Mouse (Mus musculus) heart, postnatal 0 days (tissue): ENCODE data around the gene Gm17428. TPM values are rescaled to one million over a fixed set of nuclear protein-coding genes. Genes with fewer than 3 reads are reported as not detected.

Experiments
- ATAC-seq: fragments of 200-750 bp; cut with Nextera tagmentation; 2 replicates; pipeline ENCODE4 v1.8.0; 2017; ENCODE audit warnings: low read depth, moderate number of reproducible peaks, moderate library complexity; ENCODE audit not compliant: insufficient read depth
- DNase-seq: peaks from one replicate; pipeline ENCODE4 v3.0.0-alpha.2; 2016; ENCODE audit warnings: low spot score
- H3K27ac ChIP-seq: fragments of 300-500 bp; sonication (generic); 2 replicates; pipeline ENCODE4 v1.5.1; 2014; ENCODE audit warnings: low read depth, mild to moderate bottlenecking
- H3K27me3 ChIP-seq: fragments of 300-500 bp; sonication (generic); 2 replicates; pipeline ENCODE4 v1.6.1; 2014; ENCODE audit warnings: low read length, mixed read lengths; ENCODE audit not compliant: control insufficient read depth, insufficient read depth
- H3K36me3 ChIP-seq: fragments of 300-500 bp; sonication (generic); replicated peaks from 2 replicates; pipeline ENCODE4 v1.6.1; 2014; ENCODE audit warnings: low read length, mixed read lengths; ENCODE audit not compliant: control insufficient read depth, insufficient read depth
- H3K4me1 ChIP-seq: fragments of 300-500 bp; sonication (generic); 2 replicates; pipeline ENCODE4 v1.6.1; 2014; ENCODE audit warnings: antibody characterized with exemption; ENCODE audit not compliant: control insufficient read depth, insufficient read depth
- H3K4me2 ChIP-seq: fragments of 300-500 bp; sonication (generic); 2 replicates; pipeline ENCODE4 v1.6.1; 2014; ENCODE audit warnings: low read depth, mild to moderate bottlenecking, low read length, moderate library complexity
- H3K4me3 ChIP-seq: fragments of 300-500 bp; sonication (generic); 2 replicates; pipeline ENCODE4 v1.5.1; 2014; ENCODE audit warnings: low read depth, low read length
- H3K9ac ChIP-seq: fragments of 300-500 bp; sonication (generic); replicated peaks from 2 replicates; pipeline ENCODE4 v1.6.1; 2014; ENCODE audit warnings: low read depth, low read length, mixed read lengths
- H3K9me3 ChIP-seq: fragments of 300-500 bp; sonication (generic); replicated peaks from 2 replicates; pipeline ENCODE4 v1.6.1; 2016; ENCODE audit warnings: low read length; ENCODE audit not compliant: control insufficient read depth
- CTCF ChIP-seq: IDR thresholded peaks from 2 replicates; pipeline ENCODE4 v1.5.1; 2016; ENCODE audit warnings: antibody characterized with exemption, control low read depth, low read depth
- EP300 ChIP-seq: IDR thresholded peaks from 2 replicates; pipeline ENCODE4 v1.6.1; 2016; ENCODE audit warnings: antibody characterized with exemption, low read depth
- WGBS: fragments of 180-500 bp; shearing (Covaris S2); extraction: QIAGEN DNeasy Blood & Tissue Kit; methylation state at CpG from one replicate; pipeline ENCODE4 v1.1.7; 2014; 5-methylcytosine and 5-hydroxymethylcytosine counted together
- microRNA counts: library from miRNA; unstranded; fragments of <30 nt; microRNA quantifications from one replicate; lab custom pipeline; 2015
- microRNA-seq: library from miRNA; unstranded; fragments of <30 nt; microRNA quantifications from one replicate; pipeline ENCODE4, GENCODE M21; 2016
- polyA plus RNA-seq: library from polyadenylated mRNA; unstranded; fragments of >200 nt; fragmentation: Nextera tagmentation; extraction: Ambion mirVana; gene quantifications from 2 replicates; pipeline ENCODE4 v1.2.1, GENCODE M21; 2015
- total RNA-seq: library from RNA; depleted of rRNA; stranded (reverse); fragments of >200 nt; gene quantifications from 2 replicates; pipeline ENCODE4 v1.2.3, GENCODE M21; 2014; ENCODE audit warnings: low replicate concordance; rRNA removed

The Gm17428 gene
- total and polyA plus RNA-seq, 2 experiments from 2014 or later = not detected

DNA sequence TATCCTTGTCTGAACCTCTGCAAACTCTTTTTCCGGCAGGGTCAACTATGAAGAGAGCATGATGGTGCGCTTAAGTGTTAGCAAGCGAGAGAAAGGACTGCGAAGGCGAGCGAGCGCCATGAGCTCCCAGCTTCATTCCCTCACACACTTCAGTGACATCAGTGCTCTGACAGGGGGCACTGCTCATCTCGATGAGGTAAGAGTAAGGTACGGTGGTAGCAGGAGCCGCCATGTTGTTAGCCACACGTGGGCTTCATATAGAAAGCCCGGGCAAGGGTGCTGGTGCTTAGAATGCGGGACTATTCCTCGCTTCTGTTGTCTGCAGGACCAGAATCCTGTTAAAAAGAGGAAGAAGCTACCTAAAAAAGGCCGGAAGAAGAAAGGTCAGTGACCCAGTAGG lies 46.3 kb downstream of the Gm17428 start:
- H3K36me3 ChIP-seq = peaks cover 59% of the 10 kb centered on the region
- no peaks in the 10 kb centered on the region for H3K9me3 ChIP-seq
- no peak overlapping the region for H3K4me3 ChIP-seq
- no peaks in the 10 kb centered on the region for H3K4me1 ChIP-seq
- TF ChIP-seq CTCF = no peak
- TF ChIP-seq EP300 = no peak
- H3K27me3 ChIP-seq = no peaks in the 10 kb centered on the region
- ATAC-seq = no peak
- 89% methylated on average over 15 of the region's 15 CpGs for WGBS
- H3K4me2 ChIP-seq = no peak overlapping the region
- DNase-seq = no peak
- no peak overlapping the region for H3K27ac ChIP-seq
- H3K9ac ChIP-seq = no peak overlapping the region

DNA sequence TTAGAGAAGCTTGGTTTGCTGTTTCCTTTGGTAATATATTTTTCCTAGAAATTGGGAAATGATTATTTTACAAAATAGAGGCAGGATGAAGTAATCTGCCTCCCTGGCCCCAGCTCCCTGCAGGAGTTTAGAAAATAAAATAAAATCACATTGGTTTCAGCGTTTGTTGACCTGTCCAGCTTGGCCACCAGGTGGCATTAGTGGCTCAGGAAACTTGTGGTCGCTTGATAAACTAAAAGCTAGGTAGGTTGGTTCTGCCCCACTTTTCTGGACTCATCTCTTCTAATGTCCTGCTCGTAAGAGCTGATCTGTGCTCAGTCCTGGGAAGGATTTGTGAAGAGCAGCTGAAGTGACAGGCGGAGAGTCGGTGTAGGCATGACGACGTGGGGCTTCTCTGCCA lies 47.5 kb downstream of the Gm17428 start:
- Histone ChIP-seq H3K9me3 (no peaks in the 10 kb centered on the region), H3K4me3 (no peak overlapping the region), H3K4me1 (no peaks in the 10 kb centered on the region), H3K36me3 (peaks cover 53% of the 10 kb centered on the region), H3K27ac (no peak overlapping the region), H3K27me3 (no peaks in the 10 kb centered on the region), H3K4me2 (no peak overlapping the region), H3K9ac (no peak overlapping the region)
- 63% methylated on average over 7 of the region's 7 CpGs for WGBS
- ATAC-seq (peak; percentile 61; the same call in 1 of the 2 replicates), DNase-seq (no peak)
- peak; percentile 69 for TF ChIP-seq CTCF
- TF ChIP-seq EP300 = no peak

DNA sequence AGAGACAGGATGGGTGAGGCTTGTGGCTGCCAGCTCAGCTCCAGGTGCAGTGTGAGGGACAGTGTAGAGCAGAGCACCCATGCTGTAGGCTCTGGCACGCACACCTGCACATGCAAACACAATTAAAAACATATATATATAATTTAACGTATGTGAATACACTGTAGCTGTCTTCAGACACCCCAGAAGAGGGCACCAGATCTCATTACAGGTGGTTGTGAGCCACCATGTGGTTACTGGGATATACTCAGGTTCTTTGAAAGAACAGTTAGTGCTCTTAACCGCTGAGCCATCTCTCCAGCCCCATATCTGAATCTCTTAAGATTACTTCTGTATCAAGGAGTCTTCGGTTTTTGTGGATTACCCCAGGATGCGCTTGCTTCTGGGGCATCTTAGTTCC lies 48.8 kb downstream of the Gm17428 start:
- Histone ChIP-seq H3K36me3 (peaks cover 51% of the 10 kb centered on the region), H3K4me1 (no peaks in the 10 kb centered on the region), H3K9ac (no peak overlapping the region), H3K27me3 (no peaks in the 10 kb centered on the region), H3K4me2 (no peak overlapping the region), H3K4me3 (no peak overlapping the region), H3K9me3 (no peaks in the 10 kb centered on the region), H3K27ac (no peak overlapping the region)
- WGBS = 82% methylated on average over 5 of the region's 5 CpGs
- TF ChIP-seq CTCF (peak; percentile 14; the same call in 1 of the 2 replicates), EP300 (no peak)
- DNase-seq (no peak), ATAC-seq (no peak)

MicroRNAs encoded within 50 kb of the gene (microRNA counts, 519-probe panel; counts per million panel counts)
- microRNA mmu-miR-208a (lab: Ali Mortazavi, UCI) (10,190 counts per million, percentile 99 among the panel's probes with 10 or more counts), microRNA mmu-miR-208b (lab: Ali Mortazavi, UCI) (10,521 counts per million, percentile 100 among the panel's probes with 10 or more counts)

Small RNA genes within 50 kb of the gene (microRNA-seq; reads per million reads assigned to microRNA genes)
- 16,327 reads per million, percentile 96 among the genes with 10 or more reads in this experiment for gene Mir208a
- 147,297 reads per million, percentile 100 among the genes with 10 or more reads in this experiment for gene Mir208b

Other genes starting within 250 kb of the Gm17428 start
- gene Slc7a8, start 195.0 kb upstream of the Gm17428 start, total RNA-seq = 3.1 and 3.2 TPM in 2 replicates
- 1.2 and 1.3 TPM in 2 replicates for gene Slc7a8, start 195.0 kb upstream of the Gm17428 start, polyA plus RNA-seq
- not detected in 2 replicates for gene Rnf212b, start 162.8 kb upstream of the Gm17428 start, total RNA-seq
- gene Rnf212b, start 162.8 kb upstream of the Gm17428 start, polyA plus RNA-seq = 0.15 TPM in 1 of 2 replicates, not detected in the other
- 4.5 and 5.1 TPM in 2 replicates for gene Homez, start 106.0 kb upstream of the Gm17428 start, total RNA-seq
- gene Homez, start 106.0 kb upstream of the Gm17428 start, polyA plus RNA-seq = 4.3 and 5.4 TPM in 2 replicates
- gene Ppp1r3e, start 99.4 kb upstream of the Gm17428 start, total RNA-seq = 0.08 and 1.3 TPM in 2 replicates
- 0.79 and 1.3 TPM in 2 replicates for gene Ppp1r3e, start 99.4 kb upstream of the Gm17428 start, polyA plus RNA-seq
- gene Bcl2l2, start 93.6 kb upstream of the Gm17428 start, total RNA-seq = 20.6 and 31.1 TPM in 2 replicates
- gene Bcl2l2, start 93.6 kb upstream of the Gm17428 start, polyA plus RNA-seq = 2.9 and 3.3 TPM in 2 replicates
- gene Gm20521, start 93.5 kb upstream of the Gm17428 start, total RNA-seq = not detected in 2 replicates
- gene Gm20521, start 93.5 kb upstream of the Gm17428 start, polyA plus RNA-seq = 0.18 TPM in 1 of 2 replicates, not detected in the other
- gene Pabpn1, start 84.4 kb upstream of the Gm17428 start, total RNA-seq = 27.6 and 44.5 TPM in 2 replicates
- 35.0 and 36.2 TPM in 2 replicates for gene Pabpn1, start 84.4 kb upstream of the Gm17428 start, polyA plus RNA-seq
- 46.6 and 46.8 TPM in 2 replicates for gene Slc22a17, start 63.8 kb upstream of the Gm17428 start, total RNA-seq
- gene Slc22a17, start 63.8 kb upstream of the Gm17428 start, polyA plus RNA-seq = 22.3 and 22.7 TPM in 2 replicates
- gene Efs, start 50.8 kb upstream of the Gm17428 start, total RNA-seq = 12.5 and 22.2 TPM in 2 replicates
- 3.9 and 4.1 TPM in 2 replicates for gene Efs, start 50.8 kb upstream of the Gm17428 start, polyA plus RNA-seq
- not detected in 2 replicates for gene Il25, start 44.2 kb upstream of the Gm17428 start, total RNA-seq
- gene Il25, start 44.2 kb upstream of the Gm17428 start, polyA plus RNA-seq = 0.11 TPM in 1 of 2 replicates, not detected in the other
- 3.1 and 8.1 TPM in 2 replicates for gene Cmtm5, start 40.7 kb upstream of the Gm17428 start, total RNA-seq
- 0.34 and 0.85 TPM in 2 replicates for gene Cmtm5, start 40.7 kb upstream of the Gm17428 start, polyA plus RNA-seq
- 3,860 and 3,976 TPM in 2 replicates for gene Myh6, start 10.0 kb upstream of the Gm17428 start, total RNA-seq
- gene Myh6, start 10.0 kb upstream of the Gm17428 start, polyA plus RNA-seq = 8,242 and 9,737 TPM in 2 replicates
- 4,273 and 4,731 TPM in 2 replicates for gene Myh7, start 17.7 kb downstream of the Gm17428 start, total RNA-seq
- gene Myh7, start 17.7 kb downstream of the Gm17428 start, polyA plus RNA-seq = 1,026 and 1,537 TPM in 2 replicates
- gene Ngdn, start 38.5 kb downstream of the Gm17428 start, total RNA-seq = 20.2 and 50.1 TPM in 2 replicates
- 50.0 and 50.9 TPM in 2 replicates for gene Ngdn, start 38.5 kb downstream of the Gm17428 start, polyA plus RNA-seq
- 1.8 and 1.9 TPM in 2 replicates for gene Zfhx2, start 115.4 kb downstream of the Gm17428 start, total RNA-seq
- 1.1 and 1.2 TPM in 2 replicates for gene Zfhx2, start 115.4 kb downstream of the Gm17428 start, polyA plus RNA-seq
- 12.2 and 17.7 TPM in 2 replicates for gene Thtpa, start 117.9 kb downstream of the Gm17428 start, total RNA-seq
- gene Thtpa, start 117.9 kb downstream of the Gm17428 start, polyA plus RNA-seq = 13.3 and 13.4 TPM in 2 replicates
- gene Ap1g2, start 129.7 kb downstream of the Gm17428 start, total RNA-seq = 0.93 and 3.9 TPM in 2 replicates
- 5.6 and 5.7 TPM in 2 replicates for gene Ap1g2, start 129.7 kb downstream of the Gm17428 start, polyA plus RNA-seq
- gene Jph4, start 140.0 kb downstream of the Gm17428 start, total RNA-seq = 0.15 and 0.38 TPM in 2 replicates
- gene Jph4, start 140.0 kb downstream of the Gm17428 start, polyA plus RNA-seq = 0.03 and 0.10 TPM in 2 replicates
- not detected in 2 replicates for gene Dhrs2, start 245.1 kb downstream of the Gm17428 start, total RNA-seq
- not detected in 2 replicates for gene Dhrs2, start 245.1 kb downstream of the Gm17428 start, polyA plus RNA-seq